Mouse (Mus musculus) heart, embryonic 13.5 days (tissue): ENCODE measurements at regions not wholly inside any gene's neighbourhood (a gene's known extent, or its start where the extent isn't known, plus 50 kb on each side); places are given as distances from the start of the nearest gene placed in this dataset.

Source experiments
- ATAC-seq: fragments of 200-750 bp; cut with Nextera tagmentation; 2 replicates; pipeline ENCODE4 v1.8.0; 2017; ENCODE audit warnings: moderate TSS enrichment; ENCODE audit not compliant: insufficient number of reproducible peaks, low FRiP score, low TSS enrichment; ENCODE audit errors: extremely low read depth
- H3K27ac ChIP-seq: fragments of 300-500 bp; sonication (generic); replicated peaks from 2 replicates; pipeline ENCODE4 v1.5.1; 2015; ENCODE audit warnings: moderate library complexity, mild to moderate bottlenecking, inconsistent platforms
- H3K27me3 ChIP-seq: fragments of 300-500 bp; sonication (generic); replicated peaks from 2 replicates; pipeline ENCODE4 v1.6.1; 2015; ENCODE audit warnings: mild to moderate bottlenecking, inconsistent platforms
- H3K36me3 ChIP-seq: fragments of 300-500 bp; sonication (generic); 2 replicates; pipeline ENCODE4 v1.6.1; 2015; ENCODE audit warnings: mild to moderate bottlenecking, inconsistent platforms
- H3K4me1 ChIP-seq: fragments of 300-500 bp; sonication (generic); 2 replicates; pipeline ENCODE4 v1.6.1; 2015; ENCODE audit warnings: inconsistent platforms
- H3K4me2 ChIP-seq: fragments of 300-500 bp; sonication (generic); 2 replicates; pipeline ENCODE4 v1.6.1; 2015; ENCODE audit warnings: inconsistent platforms, mild to moderate bottlenecking, moderate library complexity
- H3K4me3 ChIP-seq: fragments of 300-500 bp; sonication (generic); 2 replicates; pipeline ENCODE4 v1.5.1; 2015; ENCODE audit warnings: moderate library complexity, mild to moderate bottlenecking, inconsistent platforms
- H3K9ac ChIP-seq: fragments of 300-500 bp; sonication (generic); 2 replicates; pipeline ENCODE4 v1.6.1; 2015; ENCODE audit warnings: inconsistent platforms, mild to moderate bottlenecking, moderate library complexity
- H3K9me3 ChIP-seq: fragments of 300-500 bp; sonication (generic); 2 replicates; pipeline ENCODE4 v1.6.1; 2016; ENCODE audit warnings: inconsistent platforms
- WGBS: fragments of 180-500 bp; shearing (Covaris S2); methylation state at CpG from one replicate; pipeline ENCODE4 v1.1.7; 2015; ENCODE audit warnings: mixed read lengths; 5-methylcytosine and 5-hydroxymethylcytosine counted together

DNA sequence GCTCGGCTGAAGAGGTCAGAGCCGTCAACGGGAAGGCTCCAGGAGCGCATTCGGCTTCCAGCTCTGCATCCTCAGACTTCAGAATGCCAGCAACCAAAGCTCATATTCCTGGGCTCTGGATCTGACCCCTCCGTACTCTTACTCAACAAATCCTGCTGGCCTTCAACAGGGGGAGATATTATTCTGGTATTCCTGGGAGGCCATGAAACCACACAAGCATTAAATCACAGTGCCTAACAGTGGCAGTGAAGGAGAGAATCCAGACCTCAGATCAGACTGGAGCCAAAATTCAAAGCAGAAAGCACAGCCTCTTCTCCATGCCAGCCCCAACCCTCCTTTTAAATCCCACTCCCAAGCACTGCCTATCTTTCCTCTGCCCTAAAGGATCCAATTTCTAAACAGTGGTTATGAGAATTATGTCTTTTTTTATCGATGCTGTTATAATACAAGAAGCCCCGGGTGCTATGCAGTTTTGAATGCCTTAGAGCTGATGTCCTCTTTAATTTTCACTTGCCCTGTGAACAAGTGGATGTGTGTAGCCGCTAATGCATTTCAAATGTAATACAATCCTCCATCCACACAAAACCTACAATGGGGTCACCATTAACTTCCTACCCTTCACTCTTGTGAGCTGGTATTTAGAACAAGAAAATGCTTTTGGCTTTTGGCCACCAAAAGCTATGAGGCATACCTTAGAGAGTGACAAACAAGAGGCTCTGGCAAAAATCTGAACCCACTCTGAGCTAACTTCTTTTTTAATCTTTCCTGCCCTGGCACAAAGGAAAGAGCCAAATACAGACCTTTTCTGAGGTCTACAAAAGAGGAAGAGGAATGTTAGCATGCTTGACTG is 333.1 kb upstream of the Epha4 start:
- H3K27me3 ChIP-seq: no peaks in the 10 kb centered on the region
- H3K4me2 ChIP-seq: no peak overlapping the region
- no peak overlapping the region for H3K27ac ChIP-seq
- 71% methylated on average over 9 of the region's 9 CpGs for WGBS
- no peak overlapping the region for H3K9ac ChIP-seq
- H3K4me1 ChIP-seq: no peaks in the 10 kb centered on the region; the same call in 1 of the 2 replicates
- ATAC-seq: no peak
- H3K9me3 ChIP-seq: no peaks in the 10 kb centered on the region
- no peaks in the 10 kb centered on the region for H3K36me3 ChIP-seq
- H3K4me3 ChIP-seq: no peak overlapping the region

DNA sequence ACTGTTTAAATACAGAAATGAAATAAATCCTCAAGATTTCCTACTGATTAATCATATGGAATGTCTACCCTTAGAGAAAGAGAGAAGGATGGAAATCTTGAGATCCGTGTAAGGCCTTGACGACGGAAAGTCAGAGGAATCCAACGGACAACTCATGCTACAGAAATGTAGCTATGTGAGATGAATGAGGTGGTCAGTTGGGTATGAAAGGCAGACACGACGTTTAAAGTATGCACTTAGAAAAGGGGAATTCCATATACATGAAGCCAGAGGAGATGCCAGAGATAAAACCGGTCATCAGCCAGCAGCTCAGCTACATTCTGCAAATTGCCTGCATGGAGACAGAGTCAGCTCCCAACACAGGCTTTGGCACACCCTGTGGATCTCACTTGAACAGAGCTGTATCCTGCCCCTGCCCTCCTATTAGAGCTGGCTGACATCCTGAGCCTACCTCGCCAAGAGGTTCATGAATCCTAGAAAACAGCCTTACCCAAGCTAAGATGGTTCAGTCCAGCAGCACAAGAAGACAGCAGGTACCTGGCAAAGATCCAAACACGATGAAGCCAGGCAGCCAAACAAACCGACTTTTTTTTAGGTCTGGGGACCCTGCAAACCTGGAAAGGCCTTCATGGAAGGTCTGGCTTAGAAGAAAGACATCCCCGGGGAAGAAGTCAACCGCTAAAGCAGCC is 331.3 kb upstream of the Epha4 start:
- H3K27ac ChIP-seq: no peak overlapping the region
- H3K9me3 ChIP-seq: no peaks in the 10 kb centered on the region
- H3K4me1 ChIP-seq: no peaks in the 10 kb centered on the region; the same call in 1 of the 2 replicates
- no peak for ATAC-seq
- no peaks in the 10 kb centered on the region for H3K27me3 ChIP-seq
- no peak overlapping the region for H3K4me2 ChIP-seq
- 66% methylated on average over 12 of the region's 12 CpGs for WGBS
- H3K4me3 ChIP-seq: no peak overlapping the region
- no peaks in the 10 kb centered on the region for H3K36me3 ChIP-seq
- no peak overlapping the region for H3K9ac ChIP-seq

DNA sequence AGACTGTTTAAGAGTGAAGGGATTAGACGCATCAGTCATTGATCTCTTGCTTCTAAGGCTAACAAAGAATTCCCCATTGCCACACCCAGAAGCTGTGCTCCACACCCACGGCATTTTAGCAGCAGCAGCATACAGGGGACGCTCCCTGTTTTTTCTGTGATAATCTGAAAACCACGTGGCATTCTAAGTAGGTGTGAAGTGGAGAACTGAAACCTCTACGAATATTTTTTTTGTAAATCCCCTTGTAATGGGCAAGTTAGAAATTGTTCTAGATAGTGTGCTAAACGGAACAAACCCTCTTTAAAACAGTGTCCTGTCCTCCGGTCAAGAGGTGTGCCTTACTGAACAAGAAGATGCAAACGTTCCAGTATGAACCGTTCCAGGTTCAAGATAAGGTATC is 325.8 kb upstream of the Epha4 start:
- 39% methylated on average over 9 of the region's 9 CpGs for WGBS
- H3K27me3 ChIP-seq: no peaks in the 10 kb centered on the region
- no peaks in the 10 kb centered on the region for H3K36me3 ChIP-seq
- H3K4me2 ChIP-seq: no peak overlapping the region
- H3K27ac ChIP-seq: no peak overlapping the region
- H3K4me3 ChIP-seq: no peak overlapping the region
- no peaks in the 10 kb centered on the region for H3K4me1 ChIP-seq
- H3K9ac ChIP-seq: no peak overlapping the region
- no peak for ATAC-seq
- H3K9me3 ChIP-seq: no peaks in the 10 kb centered on the region

DNA sequence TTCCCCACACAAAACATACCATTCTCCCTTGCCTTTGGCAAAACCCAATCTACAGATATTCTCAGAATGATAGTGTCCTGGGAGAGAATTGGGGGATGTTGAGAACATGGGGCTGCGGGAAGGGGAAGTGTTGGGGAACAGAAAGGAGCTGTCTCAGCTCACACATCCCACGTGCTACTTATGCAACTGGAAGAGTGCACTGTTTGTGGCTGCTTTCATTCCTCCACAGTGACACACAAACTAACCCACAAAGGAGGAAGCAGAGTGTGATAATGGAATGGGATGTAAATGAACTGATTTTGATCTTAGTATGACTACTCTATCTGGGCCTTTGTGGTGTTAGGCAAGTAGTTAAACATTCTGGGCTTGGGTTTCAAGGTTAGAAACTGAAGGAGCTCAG is 317.3 kb upstream of the Epha4 start:
- Histone ChIP-seq H3K36me3 (no peaks in the 10 kb centered on the region), H3K4me3 (no peak overlapping the region), H3K9ac (no peak overlapping the region), H3K27ac (no peak overlapping the region), H3K4me1 (no peaks in the 10 kb centered on the region), H3K4me2 (no peak overlapping the region), H3K9me3 (no peaks in the 10 kb centered on the region), H3K27me3 (no peaks in the 10 kb centered on the region)
- 37% methylated on average over 2 of the region's 2 CpGs for WGBS
- no peak for ATAC-seq

DNA sequence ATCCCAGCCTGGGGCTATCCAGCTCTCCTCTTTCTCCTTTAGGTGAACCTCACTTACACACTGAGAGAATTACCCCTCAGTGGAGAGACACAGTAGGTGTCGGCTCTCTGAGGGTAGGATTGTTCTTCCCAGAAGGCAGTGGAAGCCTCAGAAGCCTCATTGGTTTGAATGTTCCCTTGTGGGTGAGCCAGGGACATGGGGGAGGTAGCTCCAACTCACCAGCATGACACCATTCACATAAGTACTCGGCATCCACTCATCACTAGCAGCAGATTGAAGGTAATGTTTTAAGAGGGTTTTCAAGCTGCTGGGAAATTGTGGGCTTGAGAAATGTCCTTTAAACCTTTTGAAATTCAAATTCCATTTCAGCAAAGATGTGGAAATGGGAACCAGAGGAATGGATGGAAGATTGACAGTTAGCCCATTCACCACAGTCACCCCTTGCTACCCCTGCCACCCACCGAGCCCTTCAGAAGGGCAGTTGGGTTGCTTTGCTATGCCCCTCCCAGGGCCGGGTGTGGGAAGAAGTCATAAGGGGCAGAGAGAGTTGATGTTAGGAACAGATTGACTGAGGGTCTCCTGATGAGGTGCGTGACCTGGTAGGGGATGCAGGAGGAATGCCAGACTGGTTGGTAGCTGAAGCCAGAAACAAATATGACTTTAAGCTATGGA is 310.0 kb upstream of the Epha4 start:
- Histone ChIP-seq H3K4me3 (no peak overlapping the region), H3K36me3 (no peaks in the 10 kb centered on the region), H3K27me3 (no peaks in the 10 kb centered on the region), H3K4me1 (peaks cover 7% of the 10 kb centered on the region; the same call in 1 of the 2 replicates), H3K9me3 (no peaks in the 10 kb centered on the region), H3K4me2 (peak overlapping the region; percentile 31), H3K9ac (no peak overlapping the region), H3K27ac (no peak overlapping the region)
- no peak for ATAC-seq
- WGBS: 45% methylated on average over 5 of the region's 5 CpGs

DNA sequence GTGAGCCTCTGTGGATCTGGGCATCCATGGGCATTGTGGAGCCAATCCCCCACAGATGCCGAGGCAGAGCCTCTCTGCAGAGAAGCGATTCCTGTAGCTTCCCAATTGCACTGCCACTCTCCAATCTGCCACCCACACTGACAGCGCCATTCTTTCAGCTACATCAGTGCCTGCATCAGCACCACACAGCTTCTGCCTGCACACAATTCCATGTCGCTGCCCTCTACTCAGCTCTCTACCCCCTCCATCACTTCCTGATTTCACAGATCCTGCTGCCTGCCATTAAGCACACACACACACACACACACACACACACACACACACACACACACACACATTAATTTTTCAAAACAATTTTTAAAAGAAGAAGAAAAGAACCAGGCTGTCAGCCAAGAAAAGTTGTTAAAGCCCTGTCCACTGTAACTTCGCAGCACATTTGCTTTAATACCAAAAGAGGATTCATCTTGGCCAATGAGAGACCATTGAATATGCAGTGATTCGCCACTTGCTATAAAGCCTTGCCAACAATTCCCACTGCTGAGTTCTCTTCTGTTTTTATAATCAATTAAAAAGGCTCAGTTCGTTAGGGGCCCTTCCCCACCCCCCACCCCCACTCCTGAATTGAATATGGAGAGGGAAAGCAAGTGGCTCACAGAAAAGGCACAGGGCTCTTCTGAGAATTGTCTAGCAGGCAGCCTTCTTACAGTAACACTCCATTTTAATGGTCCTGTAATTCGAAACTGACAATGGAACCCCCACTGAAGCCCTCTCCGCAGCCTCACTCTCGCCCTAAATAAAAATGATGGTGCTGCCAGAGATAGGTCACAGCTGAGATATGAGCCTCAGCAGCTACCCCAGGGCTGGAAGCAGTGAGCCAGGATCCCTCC is 309.2 kb upstream of the Epha4 start:
- no peak for ATAC-seq

DNA sequence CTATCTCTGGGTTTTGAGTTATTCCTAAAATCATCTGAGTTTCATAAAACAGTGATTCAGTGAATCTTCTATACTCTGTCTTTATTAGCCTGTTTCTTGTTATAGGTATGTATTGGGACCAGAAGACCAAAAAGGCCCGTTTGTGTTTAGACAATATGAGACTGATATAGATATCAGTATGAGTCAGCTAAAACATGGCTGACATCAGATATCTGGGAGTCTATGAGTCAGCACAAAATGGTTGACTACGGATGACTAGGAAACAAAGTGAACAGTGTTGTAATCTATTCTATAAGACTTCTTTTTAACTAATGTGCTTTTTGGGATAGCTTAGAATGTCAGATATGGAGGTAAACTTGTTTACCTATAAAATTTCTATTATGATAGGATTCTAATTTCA is 305.2 kb upstream of the Epha4 start:
- no peak overlapping the region for H3K4me3 ChIP-seq
- no peaks in the 10 kb centered on the region for H3K27me3 ChIP-seq
- H3K36me3 ChIP-seq: no peaks in the 10 kb centered on the region
- H3K4me2 ChIP-seq: no peak overlapping the region
- H3K9me3 ChIP-seq: no peaks in the 10 kb centered on the region
- peaks cover 7% of the 10 kb centered on the region; the same call in 1 of the 2 replicates for H3K4me1 ChIP-seq
- ATAC-seq: no peak
- 51% methylated on average over 2 of the region's 2 CpGs for WGBS
- no peak overlapping the region for H3K9ac ChIP-seq
- H3K27ac ChIP-seq: no peak overlapping the region

More for the DNA sequence above, 309.2 kb upstream of the Epha4 start:
- 34% methylated on average over 10 of the region's 10 CpGs for WGBS
- Histone ChIP-seq H3K4me2 (peak overlapping the region; percentile 31), H3K9ac (no peak overlapping the region), H3K36me3 (no peaks in the 10 kb centered on the region), H3K27ac (no peak overlapping the region), H3K4me1 (peaks cover 7% of the 10 kb centered on the region; the same call in 1 of the 2 replicates), H3K4me3 (no peak overlapping the region), H3K9me3 (no peaks in the 10 kb centered on the region), H3K27me3 (no peaks in the 10 kb centered on the region)

DNA sequence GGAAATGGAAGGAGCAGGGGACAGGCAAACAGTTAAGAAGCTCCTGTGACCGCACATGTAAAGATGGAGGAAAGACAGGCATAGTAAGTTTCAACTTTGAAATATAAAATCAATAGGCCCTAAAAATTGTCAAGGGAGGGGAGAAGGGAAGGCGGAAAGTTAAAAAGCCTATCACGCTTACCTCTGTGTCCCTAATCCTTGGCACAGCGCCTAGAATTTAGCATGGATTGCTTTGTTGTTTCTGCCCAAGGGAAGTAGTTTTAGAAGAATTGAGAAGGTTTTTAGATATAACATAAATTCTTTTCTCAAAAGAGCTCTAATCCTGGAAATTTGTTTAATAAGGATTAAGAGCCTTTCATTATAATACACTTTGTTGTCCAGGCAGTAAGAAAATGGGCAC is 300.6 kb upstream of the Epha4 start:
- no peak for ATAC-seq
- 84% methylated on average over 4 of the region's 4 CpGs for WGBS
- no peak overlapping the region for H3K9ac ChIP-seq

DNA sequence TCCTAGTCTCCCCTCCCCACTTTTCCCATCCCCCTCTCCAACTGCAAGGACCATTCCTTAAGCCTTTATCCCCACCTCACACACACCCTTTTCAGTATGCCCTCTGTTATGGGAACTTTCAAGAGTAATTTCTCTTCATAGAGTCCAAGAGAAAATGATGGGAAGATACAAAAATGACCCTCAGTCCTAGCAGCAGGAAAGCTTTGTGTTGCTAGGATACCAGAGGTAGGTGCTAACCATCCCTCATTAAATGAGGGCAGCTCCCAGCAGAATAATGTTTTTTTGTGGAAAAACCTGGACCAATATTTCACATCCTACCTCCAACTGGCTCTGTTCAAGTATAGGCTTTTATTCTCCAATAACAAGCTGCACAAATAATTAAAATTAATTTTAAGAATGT is 296.7 kb upstream of the Epha4 start:
- H3K4me1 ChIP-seq: no peaks in the 10 kb centered on the region
- no peaks in the 10 kb centered on the region for H3K36me3 ChIP-seq
- no peaks in the 10 kb centered on the region for H3K27me3 ChIP-seq
- no peak overlapping the region for H3K4me3 ChIP-seq
- ATAC-seq: no peak
- H3K4me2 ChIP-seq: no peak overlapping the region
- no peak overlapping the region for H3K9ac ChIP-seq
- no peaks in the 10 kb centered on the region for H3K9me3 ChIP-seq
- no peak overlapping the region for H3K27ac ChIP-seq

More for the DNA sequence above, 300.6 kb upstream of the Epha4 start:
- no peaks in the 10 kb centered on the region for H3K9me3 ChIP-seq
- H3K4me3 ChIP-seq: no peak overlapping the region
- no peaks in the 10 kb centered on the region for H3K27me3 ChIP-seq
- H3K4me2 ChIP-seq: no peak overlapping the region
- H3K27ac ChIP-seq: no peak overlapping the region
- H3K36me3 ChIP-seq: no peaks in the 10 kb centered on the region
- no peaks in the 10 kb centered on the region for H3K4me1 ChIP-seq

DNA sequence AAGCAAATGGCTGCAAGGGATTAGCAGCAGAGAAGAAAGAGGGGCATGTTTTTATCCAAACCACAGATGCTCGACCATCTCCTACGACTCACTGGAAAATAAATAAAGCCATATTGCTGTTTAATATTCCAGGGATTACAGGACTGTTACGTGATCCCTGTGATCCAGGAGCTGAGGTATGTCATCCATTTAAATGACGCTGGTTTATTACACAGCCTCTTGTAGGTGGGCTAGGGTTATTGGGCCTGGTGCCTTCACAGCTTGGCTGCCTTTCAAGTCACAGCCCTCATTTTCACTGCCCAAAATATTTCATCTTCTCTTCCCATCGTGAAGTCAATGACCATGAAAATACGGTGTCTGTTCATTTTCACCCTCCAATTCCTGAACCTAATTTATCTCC is 276.1 kb upstream of the Epha4 start:
- H3K9ac ChIP-seq: no peak overlapping the region
- no peaks in the 10 kb centered on the region for H3K9me3 ChIP-seq
- H3K4me1 ChIP-seq: no peaks in the 10 kb centered on the region
- H3K27ac ChIP-seq: no peak overlapping the region
- H3K36me3 ChIP-seq: no peaks in the 10 kb centered on the region
- no peak overlapping the region for H3K4me2 ChIP-seq
- H3K27me3 ChIP-seq: no peaks in the 10 kb centered on the region
- no peak for ATAC-seq
- WGBS: 76% methylated on average over 6 of the region's 6 CpGs
- no peak overlapping the region for H3K4me3 ChIP-seq

DNA sequence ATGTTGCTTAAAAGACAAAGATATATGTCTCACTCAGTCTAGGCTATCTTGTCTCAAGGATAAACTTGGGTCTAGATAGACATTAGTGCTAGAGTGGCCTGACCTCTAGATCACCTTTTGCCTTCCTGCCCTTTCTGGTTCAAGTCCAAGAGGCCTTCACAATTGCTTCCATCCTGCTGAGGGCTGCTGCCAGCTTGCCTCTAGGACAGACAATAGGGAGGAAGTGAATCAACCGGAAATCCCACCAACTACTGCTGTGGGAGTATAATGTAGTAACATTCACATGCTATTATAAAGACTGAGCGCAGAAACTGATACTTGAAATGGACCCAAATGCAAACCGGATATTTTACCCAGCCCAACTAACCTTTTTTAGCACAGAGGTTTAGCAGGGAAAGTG is 239.4 kb upstream of the Epha4 start:
- WGBS: 66% methylated on average over 3 of the region's 3 CpGs
- Histone ChIP-seq H3K36me3 (no peaks in the 10 kb centered on the region), H3K27ac (no peak overlapping the region), H3K4me1 (0 out of 2 replicates have a peak, but pooled peaks cover under 1% of the 10 kb centered on the region), H3K4me2 (no peak overlapping the region), H3K9ac (no peak overlapping the region), H3K27me3 (no peaks in the 10 kb centered on the region), H3K4me3 (no peak overlapping the region), H3K9me3 (no peaks in the 10 kb centered on the region)
- ATAC-seq: no peak
